Comparison of ENCODE assay signal across 8 mouse cellular contexts in the genomic region with DNA sequence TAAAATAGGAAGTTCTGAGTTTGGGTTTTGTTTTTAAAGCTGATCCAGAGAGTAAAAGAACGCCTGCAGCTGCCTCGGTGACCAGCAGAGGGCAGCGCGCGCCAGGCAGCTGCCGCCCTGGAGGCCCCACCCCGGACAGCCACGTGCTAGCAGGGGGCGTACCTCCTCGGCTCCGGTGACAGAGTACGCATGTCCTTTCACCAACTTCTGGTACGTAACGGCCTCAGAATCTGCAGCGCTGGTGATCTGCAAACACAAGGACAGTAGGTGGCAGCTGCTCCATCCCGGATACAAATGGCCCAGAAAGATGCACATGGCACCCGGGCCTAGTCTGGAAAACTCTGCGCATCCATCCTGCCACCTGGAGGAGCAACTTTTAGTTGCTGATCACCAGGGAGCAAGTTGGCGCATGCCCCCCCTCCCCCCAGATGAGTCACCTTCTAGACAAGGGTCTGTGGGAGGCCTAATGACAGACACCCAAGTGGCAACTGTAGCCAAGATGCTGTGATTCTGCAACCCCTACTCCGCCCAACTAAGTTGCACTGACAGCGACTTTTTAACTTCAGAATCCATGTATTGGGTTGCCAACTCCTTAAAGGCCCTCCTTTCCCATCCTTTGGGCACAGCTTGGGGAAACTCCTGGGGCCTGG. TPM values are rescaled to one million over a fixed set of nuclear protein-coding genes. Genes with fewer than 3 reads are reported as not detected.
DNase-seq lines count a peak whose midpoint lies in the region; ATAC-seq lines count a peak whose summit lies in the region.

No protein-coding gene starts in this region.

- H3K9ac ChIP-seq in hindbrain, embryonic 14.5 days = 0 out of 2 replicates have a peak overlapping the region, but pooled peaks have one; percentile 12

- 0 out of 2 replicates have a peak overlapping the region, but pooled peaks have one; percentile 28 for H3K27ac ChIP-seq in hindbrain, embryonic 14.5 days

- no peaks in the 10 kb centered on the region for H3K9me3 ChIP-seq in hindbrain, embryonic 14.5 days (ENCODE audit: control insufficient read depth, low read length)

- H3K4me1 ChIP-seq in hindbrain, embryonic 14.5 days (replicated peaks; ENCODE audit: control insufficient read depth, insufficient read depth, low read length) = peaks cover 10% of the 10 kb centered on the region

- H3K4me2 ChIP-seq in hindbrain, embryonic 14.5 days (replicated peaks) = peak overlapping the region; percentile 50

- peak overlapping the region; percentile 15; the same call in 1 of the 2 replicates for H3K4me3 ChIP-seq in hindbrain, embryonic 14.5 days (replicated peaks; ENCODE audit: low read length)

- WGBS in hindbrain, embryonic 14.5 days = 10% methylated on average over 21 of the region's 21 CpGs

- no peaks in the 10 kb centered on the region for H3K27me3 ChIP-seq in hindbrain, embryonic 14.5 days (ENCODE audit: control insufficient read depth, insufficient read depth, low read length)

- peak; percentile 58 for DNase-seq in WW6 (ENCODE audit: low read depth, low spot score)
- peak; percentile 84 to 89 for DNase-seq in cerebellum, postnatal 36 days
- DNase-seq in frontal cortex, postnatal 36 days (ENCODE audit: low spot score in 2 of 2) = peak; percentile 89 to 93
- DNase-seq in hindbrain, embryonic 14.5 days (ENCODE audit: low spot score) = peak; percentile 88
- peak; percentile 89 to 91 for DNase-seq in layer of hippocampus, postnatal 36 days
- peak; percentile 96 for DNase-seq in lung, postnatal 25 days (ENCODE audit: low spot score)
- peak; percentile 91 for DNase-seq in retina, embryonic 14.5 days (ENCODE audit: low spot score)
- DNase-seq in thymus, postnatal 36 days = peak; percentile 90 to 93

- ATAC-seq in hindbrain, embryonic 14.5 days (ENCODE audit: low FRiP score) = peak; percentile 95

- H3K36me3 ChIP-seq in hindbrain, embryonic 14.5 days (replicated peaks; ENCODE audit: control insufficient read depth, insufficient read depth) = peaks cover 64% of the 10 kb centered on the region

RNA-seq across cellular contexts. Expression of a gene that starts 27.5 kb away (rescaled TPM):
- 80.5 and 81.0 TPM in 2 replicates for polyA plus RNA-seq in hindbrain, embryonic 14.5 days (2014; fragmentation: Nextera tagmentation; extraction: Ambion mirVana)
- total RNA-seq in layer of hippocampus, postnatal 36 days (2021) = 10 to 100 TPM; 57.9 to 59.5 TPM

Comparison
In these comparisons a context has a peak if more than half of its experiments do, and no peak if none do; other contexts are left out.
1. Peak in every context shown above with its lines: DNase-seq, ATAC-seq, H3K4me3 ChIP-seq and H3K27ac ChIP-seq.